Mouse (Mus musculus) cerebellum, postnatal 10 days (tissue): ENCODE measurements at regions not wholly inside any gene's neighbourhood (a gene's known extent, or its start where the extent isn't known, plus 50 kb on each side); places are given as distances from the start of the nearest gene placed in this dataset.

ENCODE experiments used
- DNase-seq, 2 experiments: peaks; one replicate each; pipeline ENCODE4 v3.0.0; 2021; ENCODE audit warnings: mixed read lengths in 2 of 2

- no peak for DNase-seq
Observed at GRCm38 (mm10) chr1:88902426-88902825, 167.8 kb upstream of the Sh3bp4 start.

- no peak for DNase-seq
Observed at GRCm38 (mm10) chr1:88907766-88908463, 162.3 kb upstream of the Sh3bp4 start.

GRCm38 (mm10) chr1:88908683-88909082 is 161.5 kb upstream of the Sh3bp4 start:
- DNase-seq, result no peak

DNA sequence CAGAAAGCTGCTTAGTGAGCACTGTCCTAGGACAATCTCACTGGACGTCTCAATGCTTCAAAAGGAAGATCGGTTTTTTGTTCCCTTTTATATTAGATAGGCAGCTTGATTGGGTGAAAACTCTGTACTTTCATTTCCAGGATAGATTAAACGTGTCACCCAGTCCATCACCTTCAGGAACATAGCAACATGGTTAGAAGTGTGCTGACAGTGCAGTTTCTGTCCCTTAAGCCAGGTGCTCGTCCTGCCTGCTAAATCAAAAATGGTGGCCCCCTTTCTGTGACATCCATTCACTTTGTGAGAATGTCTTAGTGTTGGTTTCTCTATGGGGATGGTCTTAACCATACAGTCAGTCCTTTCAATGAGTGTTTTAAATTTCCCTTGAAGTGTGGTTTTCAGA is 160.9 kb upstream of the Sh3bp4 start:
- DNase-seq, result no peak

DNA sequence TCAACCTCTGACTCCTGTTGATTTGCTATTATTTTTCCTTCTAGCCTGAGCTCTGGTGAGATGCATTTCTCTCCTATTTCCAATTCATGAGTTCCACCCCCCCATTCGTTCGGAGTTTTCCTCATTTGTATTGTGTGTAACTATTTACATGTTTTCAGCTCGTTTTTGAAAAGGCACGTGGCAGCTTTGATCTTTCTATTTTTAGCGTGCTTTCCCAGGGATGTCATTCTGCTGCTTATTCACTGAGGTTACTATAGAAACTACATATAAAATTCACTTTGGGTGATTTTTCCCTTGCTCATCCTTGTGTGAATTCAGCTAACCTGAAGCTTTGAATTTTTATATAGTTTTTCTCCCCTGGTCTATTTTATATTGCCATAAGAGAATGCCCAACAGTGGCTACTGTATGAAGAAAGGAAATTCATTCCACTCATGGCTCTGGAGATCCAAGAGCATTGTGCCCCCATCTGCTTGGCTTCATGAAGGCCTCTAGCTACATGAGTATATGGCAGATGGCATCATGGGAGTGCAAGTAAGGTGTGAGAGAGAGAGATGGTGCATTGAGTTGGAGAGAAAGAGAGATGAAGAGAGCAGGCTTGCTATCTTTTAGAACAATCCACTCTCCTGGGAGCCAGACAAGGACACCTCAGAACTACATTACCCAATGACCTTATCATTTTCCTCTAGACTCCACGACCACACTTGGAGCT is 160.2 kb upstream of the Sh3bp4 start:
- no peak for DNase-seq

DNA sequence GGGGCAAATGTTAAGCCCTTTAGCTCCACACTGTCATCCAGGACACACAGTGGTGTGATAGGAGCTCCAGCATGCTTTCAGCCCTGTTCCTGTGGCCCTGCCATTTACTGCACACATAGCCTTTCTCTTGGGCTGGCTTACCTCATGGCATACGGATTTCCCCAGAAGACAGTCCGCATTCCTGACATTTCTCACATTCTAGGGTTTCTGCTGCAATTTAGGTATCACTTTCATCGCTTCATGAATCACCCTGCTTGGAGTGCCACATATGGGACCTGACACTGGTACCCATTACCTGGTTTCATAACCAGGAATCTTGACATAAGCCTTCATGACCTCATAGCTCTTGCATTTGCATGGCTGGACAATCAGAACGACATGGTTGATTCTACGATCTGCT is 158.5 kb upstream of the Sh3bp4 start:
- DNase-seq, result no peak

GRCm38 (mm10) chr1:88916531-88917050 is 153.6 kb upstream of the Sh3bp4 start:
- DNase-seq, result peak in 1 of 2 experiments; percentile 34

- DNase-seq, result no peak
Observed at GRCm38 (mm10) chr1:88921401-88921800, 148.8 kb upstream of the Sh3bp4 start.

DNA sequence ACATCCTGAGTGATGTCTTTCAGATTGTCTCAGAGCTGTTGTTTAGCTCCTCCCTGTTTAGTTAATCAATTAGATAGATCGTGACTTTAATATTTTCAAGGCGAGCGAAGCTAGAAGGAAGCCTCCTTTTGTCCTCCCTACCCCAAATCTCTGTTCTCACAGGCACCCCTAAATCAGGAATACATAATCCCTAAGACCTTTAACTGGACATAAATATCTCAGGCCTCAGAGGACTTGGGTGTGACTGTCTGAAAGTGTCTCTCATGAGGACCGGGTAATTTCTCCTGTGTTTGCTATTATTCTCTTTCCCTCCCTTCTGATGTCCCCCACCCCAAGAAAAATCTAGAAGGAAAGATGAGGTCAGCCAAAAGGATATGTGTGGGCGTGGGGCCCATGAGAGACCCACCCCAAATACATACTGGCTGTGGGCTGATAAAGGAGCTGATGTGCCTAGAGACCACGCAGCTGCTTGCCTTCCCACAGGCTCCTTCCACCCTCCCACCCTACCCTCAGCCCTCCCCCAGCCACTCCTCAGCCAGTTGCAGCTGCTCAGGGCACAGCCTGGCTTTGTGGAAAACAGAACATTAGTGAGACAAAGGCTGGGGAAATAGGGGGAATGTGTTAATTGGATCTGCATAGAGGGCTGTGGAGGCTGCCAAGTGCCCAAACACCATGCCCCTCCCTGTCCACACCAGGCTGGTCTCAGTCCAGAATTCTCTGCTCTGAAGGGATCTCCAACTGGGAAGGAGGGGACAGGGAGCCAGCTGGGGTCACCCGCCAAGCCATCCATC is 146.2 kb upstream of the Sh3bp4 start:
- peak; percentile 68 to 76 for DNase-seq

- no peak for DNase-seq
Observed at GRCm38 (mm10) chr1:88935191-88935590, 135.0 kb upstream of the Sh3bp4 start.

- no peak for DNase-seq
Observed at GRCm38 (mm10) chr1:88935779-88936178, 134.4 kb upstream of the Sh3bp4 start.

DNA sequence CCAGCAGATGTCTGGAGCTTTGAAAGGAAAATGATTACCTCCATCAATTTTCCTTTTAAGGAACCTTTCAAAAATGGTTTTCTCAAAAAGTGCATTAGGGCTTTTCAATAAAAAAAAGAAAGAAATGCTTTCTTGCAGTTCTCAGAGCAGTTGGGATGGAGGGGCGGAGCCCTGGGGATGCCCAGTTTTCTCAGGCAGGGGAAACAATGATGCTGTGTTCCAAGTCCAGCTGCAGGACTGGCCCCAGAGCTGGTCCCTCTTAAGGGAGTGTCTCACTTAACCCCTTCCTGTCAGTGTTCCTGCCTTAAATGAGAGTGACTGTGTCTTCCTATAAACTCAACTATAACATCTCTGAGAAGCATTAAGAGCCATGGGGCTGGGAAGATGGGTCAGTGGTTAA is 132.9 kb upstream of the Sh3bp4 start:
- no peak for DNase-seq

GRCm38 (mm10) chr1:88938458-88938857 is 131.8 kb upstream of the Sh3bp4 start:
- DNase-seq, result no peak

GRCm38 (mm10) chr1:88943039-88943438 is 127.2 kb upstream of the Sh3bp4 start:
- DNase-seq, result no peak

GRCm38 (mm10) chr1:88945868-88946267 is 124.3 kb upstream of the Sh3bp4 start:
- DNase-seq, result no peak

- no peak for DNase-seq
Observed at GRCm38 (mm10) chr1:88946374-88946773, 123.8 kb upstream of the Sh3bp4 start.

DNA sequence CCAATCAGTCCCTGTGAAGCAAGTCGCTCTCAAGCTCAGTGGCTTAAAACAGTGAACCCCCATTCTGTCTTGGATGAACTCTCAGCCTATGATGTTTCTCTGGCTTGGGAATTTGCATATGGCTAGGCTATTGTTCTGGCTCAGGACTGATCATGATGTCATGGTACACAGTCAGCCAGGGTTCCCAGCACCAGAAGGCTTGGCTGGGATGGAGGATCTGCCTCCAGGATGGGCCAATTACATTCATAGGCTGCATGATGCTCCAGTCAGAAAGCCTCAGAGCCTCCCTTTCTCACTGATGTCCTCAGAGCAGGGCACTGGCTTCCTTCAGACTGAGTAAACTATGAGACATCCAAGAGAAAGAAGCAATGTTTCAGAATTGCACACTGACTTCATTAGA is 120.3 kb upstream of the Sh3bp4 start:
- DNase-seq, result peak; percentile 49

DNA sequence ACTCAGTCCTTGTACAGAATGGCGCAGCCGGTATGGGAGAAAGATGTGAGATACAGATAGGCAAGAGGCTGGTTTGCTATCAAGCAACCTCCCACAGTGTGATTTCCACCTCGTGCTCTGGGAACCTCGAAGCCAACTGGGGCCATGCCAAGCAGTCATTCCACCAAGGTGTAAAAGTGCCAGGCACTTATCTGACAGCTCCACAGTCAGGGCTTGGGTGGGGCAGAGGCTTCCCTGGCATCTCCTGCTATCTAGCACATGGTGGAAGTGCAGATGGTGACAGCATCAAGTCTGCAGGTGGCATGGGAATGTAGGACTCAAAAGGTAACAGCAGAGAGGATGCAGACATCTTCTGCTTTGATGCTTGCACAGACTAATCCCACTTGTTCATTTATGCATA is 116.7 kb upstream of the Sh3bp4 start:
- peak; percentile 83 to 86 for DNase-seq

GRCm38 (mm10) chr1:88954784-88955183 is 115.4 kb upstream of the Sh3bp4 start:
- DNase-seq, result no peak

DNA sequence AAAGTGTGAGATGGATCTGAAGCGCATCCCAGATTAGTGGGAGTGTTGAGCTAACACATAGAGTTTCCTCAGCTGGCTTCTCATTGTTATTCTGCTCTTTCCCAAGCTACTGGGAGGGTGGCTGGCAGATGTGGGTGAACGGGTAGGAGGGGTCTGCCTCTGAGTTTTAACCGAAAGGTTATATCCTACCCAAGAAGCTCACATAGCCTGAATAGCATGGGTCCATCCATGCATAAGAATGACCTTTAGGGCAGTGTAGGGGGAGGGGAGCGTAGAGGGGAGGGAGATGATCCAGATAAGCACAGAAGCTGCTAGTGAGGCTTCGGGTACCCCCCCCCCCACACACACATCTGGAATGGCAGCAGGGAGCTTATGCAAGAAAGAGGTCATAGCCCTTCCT is 113.2 kb upstream of the Sh3bp4 start:
- DNase-seq, result no peak

GRCm38 (mm10) chr1:88959715-88960114 is 110.5 kb upstream of the Sh3bp4 start:
- no peak for DNase-seq

DNA sequence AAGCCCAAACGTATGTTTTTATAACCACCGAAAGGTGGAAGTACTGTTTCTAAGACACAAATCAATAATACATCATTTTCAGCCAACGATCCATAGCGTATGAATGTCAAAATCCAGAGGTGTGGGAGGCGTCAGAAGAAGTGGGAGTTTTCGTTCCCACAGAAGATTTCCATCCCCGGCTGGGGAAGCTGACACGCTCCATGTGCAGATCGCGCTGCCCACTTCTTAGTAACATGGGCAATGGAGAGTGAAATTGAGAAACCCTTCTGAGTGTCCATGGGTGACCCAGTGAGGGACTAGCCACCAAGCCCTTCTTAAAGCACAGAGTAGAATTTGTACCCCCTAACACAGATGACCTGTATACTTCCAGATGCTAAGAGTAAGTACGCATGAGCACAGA is 110.1 kb upstream of the Sh3bp4 start:
- no peak for DNase-seq

GRCm38 (mm10) chr1:88964045-88964747 is 106.0 kb upstream of the Sh3bp4 start:
- DNase-seq, result no peak
